Mouse (Mus musculus) forebrain, embryonic 16.5 days (tissue): ENCODE results near the gene Tmem101. TPM values are rescaled to one million over a fixed set of nuclear protein-coding genes. Genes with fewer than 3 reads are reported as not detected.

Source experiments
- polyA plus RNA-seq: library from polyadenylated mRNA; unstranded; fragments of >200 nt; fragmentation: Nextera tagmentation; extraction: Ambion mirVana; gene quantifications from 2 replicates; pipeline ENCODE4 v1.2.1, GENCODE M21; 2015

The Tmem101 gene
- polyA plus RNA-seq, 1 experiment from 2014 or later, result 44.7 TPM

Other genes starting within 250 kb of the Tmem101 start
- 0.11 TPM in 1 of 2 replicates, not detected in the other for gene Sost, start 189.4 kb downstream of the Tmem101 start, polyA plus RNA-seq
- not detected in 2 replicates for gene Cfap97d1, start 172.1 kb downstream of the Tmem101 start, polyA plus RNA-seq
- 12.7 and 14.5 TPM in 2 replicates for gene Dusp3, start 169.4 kb downstream of the Tmem101 start, polyA plus RNA-seq
- 49.3 and 55.2 TPM in 2 replicates for gene Mpp3, start 127.9 kb downstream of the Tmem101 start, polyA plus RNA-seq
- 0.26 and 0.46 TPM in 2 replicates for gene Cd300lg, start 114.9 kb downstream of the Tmem101 start, polyA plus RNA-seq
- gene Mpp2, start 67.9 kb downstream of the Tmem101 start, polyA plus RNA-seq, result 21.0 and 24.1 TPM in 2 replicates
- gene Ppy, start 55.1 kb downstream of the Tmem101 start, polyA plus RNA-seq, result not detected in 2 replicates
- not detected in 2 replicates for gene Pyy, start 48.6 kb downstream of the Tmem101 start, polyA plus RNA-seq
- gene Nags, start 10.9 kb downstream of the Tmem101 start, polyA plus RNA-seq, result not detected in 2 replicates
- 103 and 123 TPM in 2 replicates for gene Lsm12, start 28.9 kb upstream of the Tmem101 start, polyA plus RNA-seq
- 21.5 and 26.2 TPM in 2 replicates for gene G6pc3, start 33.2 kb upstream of the Tmem101 start, polyA plus RNA-seq
- 124 and 136 TPM in 2 replicates for gene Hdac5, start 73.8 kb upstream of the Tmem101 start, polyA plus RNA-seq
- 5.4 and 5.5 TPM in 2 replicates for gene BC030867, start 92.5 kb upstream of the Tmem101 start, polyA plus RNA-seq
- gene Asb16, start 112.3 kb upstream of the Tmem101 start, polyA plus RNA-seq, result not detected in 2 replicates
- gene Tmub2, start 128.5 kb upstream of the Tmem101 start, polyA plus RNA-seq, result 75.8 and 78.7 TPM in 2 replicates
- 28.5 and 29.5 TPM in 2 replicates for gene Atxn7l3, start 140.2 kb upstream of the Tmem101 start, polyA plus RNA-seq
- gene Ubtf, start 163.3 kb upstream of the Tmem101 start, polyA plus RNA-seq, result 99.1 and 116 TPM in 2 replicates
- gene Slc4a1, start 209.8 kb upstream of the Tmem101 start, polyA plus RNA-seq, result 2.0 and 2.9 TPM in 2 replicates
- 129 and 156 TPM in 2 replicates for gene Rundc3a, start 237.0 kb upstream of the Tmem101 start, polyA plus RNA-seq